Mouse (Mus musculus) lung, postnatal 10 days (tissue): ENCODE measurements around the gene Dyrk3.
A peak's percentile ranks its signal among the peaks of the same experiment; 100 is the strongest.
"Not testable (repeated sequence)": the region's sequence is repeated elsewhere in the genome, so short reads cannot be mapped to it uniquely, and the experiment has no call there.

Experiments
- DNase-seq: peaks from one replicate; pipeline ENCODE4 v3.0.0; 2021

The Dyrk3 gene

GRCm38 (mm10) chr1:131153018-131153629, 15.0 kb upstream of the Dyrk3 start, which contains the start of gene Eif2d:
Gene Eif2d (plus strand): TSS chr1:131153181.
- peak; percentile 91 for DNase-seq

DNA sequence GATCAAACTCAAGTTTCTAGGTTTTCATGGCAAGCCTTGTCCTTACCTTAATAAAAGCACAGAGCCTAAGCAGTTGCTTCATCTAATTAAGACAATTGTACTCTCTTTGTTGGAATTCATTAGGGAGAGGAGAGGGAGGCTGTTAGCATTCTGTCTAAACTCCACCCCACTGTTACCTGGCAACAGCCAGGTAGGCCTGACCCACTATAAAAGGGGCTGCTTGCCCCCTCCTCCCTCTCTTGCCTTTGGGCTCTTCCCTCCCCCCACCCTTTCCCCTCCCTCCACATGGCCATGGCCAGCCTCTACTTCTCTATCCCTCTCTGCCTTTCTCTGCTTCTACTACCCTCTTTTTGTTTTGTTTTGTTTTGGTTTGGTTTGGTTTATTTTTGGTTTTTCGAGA, 11.4 kb upstream of the Dyrk3 start:
- no peak for DNase-seq

- no peak for DNase-seq
Observed at GRCm38 (mm10) chr1:131146181-131146614, 8.1 kb upstream of the Dyrk3 start.

DNA sequence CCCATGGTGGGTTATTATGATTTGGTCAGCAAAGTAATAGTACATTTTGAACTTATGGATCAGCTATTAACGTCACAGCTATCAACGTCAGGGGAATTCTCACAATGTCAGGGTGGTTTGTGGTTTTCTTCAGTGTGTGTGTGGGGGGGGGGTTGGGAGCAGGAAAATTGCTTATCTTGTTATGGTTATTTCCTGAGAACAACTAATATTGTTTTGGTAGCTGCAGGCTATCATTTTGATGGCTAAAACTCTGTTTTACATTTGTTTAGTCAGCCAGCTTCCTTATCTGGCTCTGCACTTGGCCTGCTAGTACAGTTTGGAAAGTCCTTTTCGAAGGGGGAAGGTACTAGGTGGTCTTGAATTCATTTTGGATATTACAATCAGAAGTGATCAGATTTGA, 7.1 kb upstream of the Dyrk3 start:
- not testable (repeated sequence) for DNase-seq

DNA sequence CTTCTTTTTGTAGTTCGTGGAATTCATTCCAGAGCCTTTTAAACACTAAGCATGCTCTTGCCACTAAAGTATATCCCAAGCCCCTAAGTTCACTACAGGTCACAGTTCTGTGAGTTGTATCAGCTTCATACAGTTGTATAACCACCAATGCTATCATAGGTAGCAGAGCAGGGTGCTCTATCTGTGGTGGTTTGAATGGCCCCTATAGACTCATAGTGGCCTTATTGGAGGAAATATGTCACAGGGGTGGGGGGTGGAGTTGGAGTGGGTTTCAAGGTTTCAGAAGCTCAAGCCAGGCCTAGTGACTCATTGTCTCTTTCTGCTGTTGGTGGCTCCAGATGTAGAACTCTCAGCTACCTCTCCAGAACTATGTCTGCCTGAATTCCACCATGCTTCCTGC, 4.3 kb upstream of the Dyrk3 start:
- no peak for DNase-seq

DNA sequence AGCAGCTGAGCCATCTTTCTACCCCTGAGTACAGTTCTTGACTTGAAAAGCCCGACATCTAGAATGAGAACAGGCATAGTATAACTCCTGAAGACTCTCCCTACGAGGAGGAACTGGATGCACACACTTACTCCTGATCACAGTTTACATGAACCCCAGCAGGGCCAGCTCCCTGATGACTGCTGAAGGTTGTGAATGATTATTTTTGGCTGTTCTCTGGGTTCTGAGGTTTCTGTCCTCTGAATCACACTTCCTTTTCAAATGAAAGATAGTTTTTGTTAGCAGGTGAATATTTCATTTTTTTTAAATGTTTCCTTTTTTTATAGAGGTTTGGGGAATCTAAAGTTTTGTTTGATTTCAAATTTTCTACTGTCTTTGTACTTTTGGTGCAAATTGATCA, 3.3 kb upstream of the Dyrk3 start:
- DNase-seq: no peak

DNA sequence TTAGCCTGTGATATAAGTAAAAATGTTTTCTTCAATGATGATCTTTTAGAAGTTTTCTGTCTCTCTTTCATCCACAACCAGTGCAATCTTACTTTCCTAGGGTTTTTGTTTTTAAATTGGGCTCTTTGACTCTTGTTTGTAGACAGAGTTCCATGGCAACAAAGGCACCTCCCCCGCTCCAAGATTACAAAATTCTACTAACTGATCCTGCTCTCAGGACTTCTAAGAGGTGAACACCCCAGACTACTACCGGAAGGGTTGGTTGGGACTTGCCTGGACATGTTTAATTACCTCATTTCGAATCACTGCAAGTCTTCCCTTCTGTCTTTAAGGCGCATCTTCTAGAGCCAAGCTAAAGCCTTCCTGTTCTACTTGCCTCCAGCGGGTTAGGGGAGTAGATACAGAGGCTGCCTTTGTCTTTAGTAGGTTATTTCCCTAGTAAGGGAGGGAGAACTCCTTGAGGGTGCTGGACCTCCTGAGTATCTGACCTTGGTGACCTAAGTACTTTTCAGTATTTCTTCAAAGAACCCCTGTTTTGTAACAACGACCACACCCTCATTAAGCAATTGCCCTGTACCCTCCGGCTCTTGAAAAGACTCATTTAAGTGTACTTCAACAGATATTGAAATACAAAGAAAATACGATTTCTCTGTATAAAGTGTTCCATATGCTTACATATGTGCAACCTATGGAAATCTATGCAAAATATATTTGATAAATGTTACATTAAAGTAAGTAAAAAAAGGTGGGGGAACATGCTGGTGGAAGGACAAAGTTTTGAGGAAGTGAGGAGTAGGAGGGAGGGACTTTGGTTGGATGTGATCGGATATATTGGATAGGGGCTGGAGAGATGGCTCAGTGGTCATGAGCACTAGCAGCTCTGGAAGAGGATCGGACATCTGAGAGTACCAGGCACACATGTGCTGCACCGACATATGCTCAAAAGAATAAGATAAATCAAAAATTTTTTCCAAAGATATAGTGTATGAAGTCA, 1.3 kb upstream of the Dyrk3 start:
- DNase-seq: peak; percentile 47

- DNase-seq: no peak
Observed at GRCm38 (mm10) chr1:131137717-131138118, 422 bp downstream of the Dyrk3 start.

DNA sequence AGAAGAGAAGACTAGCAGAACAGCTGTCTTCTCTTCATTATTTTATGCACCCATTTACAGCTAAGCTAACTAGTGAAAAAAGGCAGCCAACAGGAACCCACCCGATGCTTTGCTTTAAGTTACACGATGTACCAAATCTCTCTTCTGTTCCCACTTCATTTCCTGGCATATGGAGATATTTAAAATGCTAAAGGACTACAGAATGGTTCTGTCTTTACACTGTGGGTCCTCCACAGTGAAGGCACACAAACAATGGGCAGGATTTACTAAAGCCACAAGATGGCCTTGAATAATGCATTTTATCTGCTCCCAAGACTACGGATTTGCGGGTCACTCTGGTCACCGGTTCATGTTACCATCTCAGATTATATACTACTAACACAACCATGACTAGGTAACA, 1.0 kb downstream of the Dyrk3 start:
- no peak for DNase-seq

GRCm38 (mm10) chr1:131135960-131136629, 2.0 kb downstream of the Dyrk3 start:
- no peak for DNase-seq

GRCm38 (mm10) chr1:131134942-131135522, 3.1 kb downstream of the Dyrk3 start:
- peak; percentile 31 for DNase-seq

DNA sequence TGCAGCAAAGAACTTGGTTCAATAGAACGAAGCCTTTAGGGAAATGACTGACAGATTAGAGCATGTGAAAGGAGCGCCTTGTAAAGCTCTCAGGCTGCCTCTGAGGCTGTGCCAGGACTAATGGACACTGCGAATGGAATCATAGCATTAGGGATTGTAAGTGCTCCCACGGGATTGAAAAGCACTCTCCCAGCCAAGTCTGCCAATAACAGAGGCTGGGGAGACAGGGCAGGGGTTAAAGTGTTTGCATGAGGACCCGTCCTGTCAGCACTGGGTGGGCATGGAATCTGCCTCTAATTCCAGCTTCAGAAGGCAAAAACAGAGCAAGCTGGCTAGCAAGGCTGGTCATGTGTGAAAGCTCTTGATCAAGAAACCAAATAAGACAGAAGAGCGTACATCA, 3.9 kb downstream of the Dyrk3 start:
- DNase-seq: no peak

DNA sequence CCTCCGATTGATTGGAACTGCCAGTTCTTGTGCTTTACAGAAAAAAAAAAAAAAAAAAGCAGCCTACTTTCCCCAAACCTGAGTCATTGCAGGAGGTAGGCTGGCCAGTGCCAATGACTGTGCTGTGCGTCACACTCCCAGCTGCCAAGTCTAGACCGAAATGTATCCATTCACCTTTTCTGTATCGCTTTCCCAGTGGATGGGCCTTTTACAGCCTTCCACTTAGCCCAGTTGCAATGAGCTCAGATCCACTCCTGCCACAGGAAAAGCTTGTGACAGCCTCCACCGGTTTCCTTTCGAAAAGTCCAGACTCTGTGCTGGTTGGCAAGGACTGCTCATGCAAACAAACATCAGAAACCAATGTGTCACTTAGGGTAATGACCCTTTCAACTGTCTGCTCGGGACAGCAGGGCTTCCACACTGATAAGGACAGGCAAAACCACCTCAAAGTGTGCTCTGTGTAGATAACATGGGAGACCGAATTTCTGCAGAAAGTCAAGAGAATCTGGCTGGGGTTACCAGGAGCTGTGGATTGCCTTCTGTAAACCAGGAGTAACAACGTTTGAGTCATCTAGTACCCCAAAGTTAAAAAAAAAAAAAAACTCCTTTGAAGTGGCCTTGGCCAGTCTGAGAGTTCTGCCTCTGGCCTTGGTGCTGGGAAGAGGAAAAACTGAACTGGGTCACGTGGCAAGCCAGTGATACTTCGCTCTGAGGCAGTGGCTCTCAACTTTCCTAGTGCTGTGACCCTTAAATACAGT, 12.0 kb downstream of the Dyrk3 start:
- DNase-seq: no peak

DNA sequence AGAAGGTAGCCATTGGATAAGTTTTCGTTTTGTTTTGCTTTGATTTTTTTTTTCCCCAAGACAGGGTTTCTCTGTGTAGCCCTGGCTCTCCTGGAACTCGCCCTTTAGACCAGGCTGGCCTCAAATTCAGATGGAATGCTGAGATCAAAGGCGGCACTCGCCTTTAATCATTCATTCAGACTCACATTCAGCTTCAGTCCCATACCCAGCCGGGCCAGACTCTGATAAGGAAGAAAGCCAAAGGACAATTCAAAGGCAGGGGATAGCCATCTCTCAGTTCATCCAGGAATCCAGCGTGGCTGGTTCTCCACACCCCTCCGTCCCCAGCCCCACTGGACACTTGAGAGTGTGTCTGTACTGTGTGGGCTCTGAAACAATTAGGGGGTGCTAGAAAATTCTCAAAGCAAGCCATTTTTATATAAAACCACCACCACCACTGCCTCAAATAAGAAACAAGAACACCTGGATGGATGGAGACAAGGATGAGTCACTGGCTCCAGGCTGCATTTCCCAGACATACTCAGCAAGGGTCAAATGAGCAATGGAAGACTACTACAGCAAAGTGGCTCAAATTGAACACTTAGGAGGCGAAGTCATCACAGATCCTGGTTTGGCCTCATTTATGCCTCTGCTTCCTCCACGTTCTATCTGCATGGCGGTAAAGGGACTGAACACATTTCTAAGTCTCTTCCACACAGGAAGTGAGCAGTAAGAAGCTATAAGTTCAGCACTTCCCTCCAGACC, 14.4 kb downstream of the Dyrk3 start:
- DNase-seq: no peak

GRCm38 (mm10) chr1:131121987-131122386, 16.2 kb downstream of the Dyrk3 start:
- no peak for DNase-seq

DNA sequence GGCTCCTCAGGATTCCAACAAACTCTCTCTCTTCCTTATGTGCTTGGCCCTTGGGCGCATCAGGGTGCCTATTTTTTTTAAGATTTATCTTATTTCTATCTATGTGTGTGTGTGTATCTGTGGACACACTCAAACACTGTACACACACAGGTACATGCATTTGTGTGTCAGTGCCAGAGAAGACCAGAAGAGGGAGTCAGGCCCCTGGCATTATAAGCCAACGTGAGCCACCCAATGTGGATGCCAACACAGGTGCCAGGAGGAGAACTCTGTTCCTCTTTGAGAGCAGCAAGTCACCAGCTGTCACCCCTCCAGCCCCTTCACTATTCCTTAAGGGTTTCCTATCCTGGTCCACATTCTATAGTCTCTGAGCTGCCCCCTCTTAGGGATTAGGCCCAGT, 19.1 kb downstream of the Dyrk3 start:
- DNase-seq: peak; percentile 45

DNA sequence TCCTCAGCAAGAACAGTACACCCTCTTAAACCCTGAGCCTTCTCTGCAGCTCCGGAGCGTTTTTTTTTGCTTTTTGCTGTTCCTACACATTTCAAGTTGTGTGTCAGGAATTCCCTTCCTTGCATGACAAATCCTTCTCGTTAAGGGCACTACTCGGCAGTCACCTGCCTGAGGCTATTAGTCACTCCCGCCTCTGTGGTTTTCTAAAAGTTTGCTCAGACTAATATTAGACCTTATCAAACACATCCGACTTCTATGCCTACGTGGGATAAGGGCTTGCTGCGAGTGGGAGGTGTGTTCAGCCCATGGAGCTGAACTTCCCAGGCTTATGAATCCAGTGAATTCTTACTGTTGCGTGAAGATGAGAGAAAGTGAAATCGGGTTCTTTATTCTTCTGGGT, 19.6 kb downstream of the Dyrk3 start:
- DNase-seq: no peak

DNA sequence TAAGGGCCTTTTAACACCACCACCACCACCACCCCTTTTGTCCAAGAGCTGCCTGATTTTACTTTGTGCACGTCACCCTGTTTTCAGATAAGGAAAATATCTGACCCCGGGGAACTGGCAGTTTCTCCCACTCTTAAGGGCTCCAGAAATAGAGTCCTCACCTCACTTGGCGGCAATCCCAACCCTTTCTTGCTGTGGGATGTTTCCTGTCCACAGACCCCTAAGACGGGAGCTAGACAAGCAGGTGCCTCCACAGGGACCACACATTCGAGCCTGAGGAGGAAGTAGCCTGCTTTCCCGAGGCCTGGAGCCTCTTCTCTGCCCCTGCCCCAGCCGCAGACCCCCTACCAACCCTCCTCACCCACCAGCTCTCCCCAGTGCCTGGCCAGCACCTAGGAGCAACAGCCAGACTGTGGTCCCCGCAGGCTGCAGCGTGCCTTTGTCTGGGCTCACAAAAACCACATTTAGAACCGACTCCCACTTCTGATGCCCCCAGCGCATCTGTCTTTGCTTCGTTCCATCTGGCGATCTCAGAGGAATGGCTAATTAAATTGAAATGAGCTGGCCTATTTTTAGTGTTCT, 21.6 kb downstream of the Dyrk3 start:
- DNase-seq: no peak

DNA sequence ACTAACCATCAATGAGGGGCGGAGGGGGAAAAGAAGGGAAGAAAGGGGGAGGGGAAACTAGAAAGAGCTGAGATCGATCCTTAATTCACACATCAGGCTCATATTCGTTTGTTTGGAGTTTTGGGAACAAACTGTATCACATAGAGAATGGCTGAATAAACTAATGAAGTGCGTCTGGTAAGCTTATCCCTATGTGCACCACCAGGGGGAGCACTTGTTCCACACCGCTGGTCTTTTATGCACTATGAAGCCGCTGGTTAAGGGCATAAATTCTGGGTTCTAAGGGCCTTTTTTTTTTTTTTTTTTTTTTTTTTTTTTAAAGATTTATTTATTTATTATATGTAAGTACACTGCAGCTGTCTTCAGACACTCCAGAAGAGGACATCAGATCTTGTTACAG, 22.2 kb downstream of the Dyrk3 start:
- DNase-seq: peak; percentile 82

DNA sequence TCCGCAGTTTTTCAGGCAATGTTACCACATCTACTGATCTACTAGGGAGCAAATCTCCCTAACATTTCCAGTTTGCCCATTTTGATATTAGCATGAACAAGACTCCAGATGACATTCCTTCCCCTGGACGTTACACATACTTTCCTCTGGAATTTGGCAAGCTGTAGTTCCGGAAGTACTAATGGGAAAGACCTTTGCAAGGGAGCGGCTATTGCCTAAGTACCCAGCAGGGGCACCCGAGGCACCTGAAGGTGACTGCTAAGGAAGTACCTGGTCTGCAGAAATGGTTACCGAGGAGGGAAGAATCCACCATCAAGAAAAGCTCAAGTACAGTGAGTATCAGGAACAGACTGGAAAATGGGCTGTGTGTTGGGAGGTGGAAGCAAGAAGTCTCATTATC, 25.6 kb downstream of the Dyrk3 start:
- peak; percentile 86 for DNase-seq

DNA sequence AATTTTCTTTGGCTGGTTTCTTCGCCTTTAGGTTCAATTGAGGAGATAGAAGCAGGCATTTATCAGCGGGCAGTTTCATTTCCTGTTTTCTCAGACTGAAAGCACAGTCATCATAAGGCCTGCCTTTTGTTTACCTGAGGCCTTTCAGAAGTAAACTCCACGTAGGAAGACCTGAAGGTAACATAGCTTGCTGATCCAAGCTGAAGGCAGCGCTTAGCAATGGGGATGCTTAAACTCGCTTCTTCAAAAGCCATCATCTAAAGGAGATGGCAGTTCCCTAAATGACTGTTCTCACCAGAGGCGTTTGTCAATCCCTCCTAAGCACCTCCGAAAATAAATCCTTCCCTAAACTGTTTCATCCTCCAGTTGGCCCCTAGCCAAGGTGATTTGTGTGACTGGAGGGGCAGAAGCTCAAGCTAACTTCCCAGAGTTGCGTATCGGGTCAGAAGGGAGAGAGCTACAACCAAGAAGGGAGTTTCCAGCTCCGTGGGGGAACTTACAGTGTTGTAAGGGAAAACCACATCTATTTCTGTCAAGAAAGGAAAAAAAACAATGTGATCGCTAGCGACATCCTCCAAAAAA, 27.5 kb downstream of the Dyrk3 start:
- DNase-seq: peak; percentile 60
